Mouse (Mus musculus) lung, postnatal 36 days (tissue): ENCODE data around the gene Pik3ip1.

ENCODE experiments used
- DNase-seq: peaks from one replicate; pipeline ENCODE4 v3.0.0; 2022; ENCODE audit warnings: mixed read lengths

Pik3ip1 gene

DNA sequence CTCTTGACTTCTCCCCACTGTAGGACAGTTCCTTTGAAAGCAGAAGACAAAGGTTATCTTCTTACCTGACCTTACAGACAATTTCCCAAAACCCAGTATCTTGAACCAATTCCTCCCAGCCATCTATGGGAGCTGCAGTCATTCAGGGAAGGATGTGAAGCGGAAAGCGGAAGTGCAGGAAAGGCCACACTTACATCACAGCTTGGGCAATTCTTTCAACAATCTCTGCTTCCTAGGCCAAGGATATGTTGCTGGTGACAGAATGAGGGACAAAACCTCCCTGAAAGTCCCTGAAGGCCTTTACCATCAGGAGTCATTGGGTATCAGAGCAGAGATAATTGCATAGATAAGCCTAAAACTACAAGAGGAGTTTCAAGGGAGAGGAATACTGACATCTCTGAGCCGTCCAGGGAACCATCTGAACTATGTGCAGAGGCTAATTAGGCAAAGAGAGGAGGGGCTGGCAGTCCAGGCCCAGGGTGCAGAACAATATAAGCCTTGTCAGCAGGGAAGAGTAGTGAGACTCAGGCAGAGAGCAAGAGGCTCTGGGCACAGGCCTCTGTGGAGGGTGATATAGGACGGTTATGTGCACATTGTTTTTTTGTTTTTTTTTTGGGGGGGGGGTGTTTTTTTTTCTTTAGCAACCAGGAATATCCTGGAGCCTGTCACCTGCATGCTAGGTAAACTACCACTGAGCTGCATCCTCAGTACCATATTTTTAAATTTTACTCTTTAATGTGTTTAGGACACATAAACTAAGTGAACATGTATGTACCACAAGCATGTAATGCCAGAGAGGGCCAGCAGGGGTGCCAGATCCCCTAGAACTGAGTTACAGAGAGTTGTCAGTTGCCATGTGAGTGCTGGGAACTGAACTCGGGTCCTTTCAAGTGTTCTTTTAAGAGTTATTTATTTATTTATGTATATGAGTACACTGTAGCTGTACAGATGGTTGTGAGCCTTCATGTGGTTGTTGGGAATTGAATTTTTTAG, 52.7 kb downstream of the Pik3ip1 start:
- peak; percentile 27 for DNase-seq

DNA sequence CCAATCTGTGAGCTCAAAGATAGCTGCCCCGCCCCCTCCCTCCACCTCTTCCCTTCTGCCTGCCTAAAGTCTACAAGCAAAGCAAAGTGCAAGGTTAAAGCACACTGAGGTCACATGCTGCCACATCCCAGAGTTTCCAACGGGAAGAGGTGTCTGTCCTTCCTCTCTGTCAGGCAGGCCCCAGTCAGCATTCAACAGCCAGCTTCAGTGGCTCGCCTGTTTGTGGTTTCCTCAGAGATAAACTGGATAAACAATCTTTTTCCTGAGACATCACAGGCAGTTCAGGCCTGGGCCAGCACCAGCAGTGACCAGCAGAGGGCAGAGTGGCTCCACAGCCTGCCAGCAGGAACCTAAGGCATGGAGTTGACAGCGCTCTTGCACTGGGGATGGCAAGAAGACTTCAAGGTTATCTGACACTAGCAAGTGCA, 56.8 kb downstream of the Pik3ip1 start:
- DNase-seq, result peak; percentile 95

DNA sequence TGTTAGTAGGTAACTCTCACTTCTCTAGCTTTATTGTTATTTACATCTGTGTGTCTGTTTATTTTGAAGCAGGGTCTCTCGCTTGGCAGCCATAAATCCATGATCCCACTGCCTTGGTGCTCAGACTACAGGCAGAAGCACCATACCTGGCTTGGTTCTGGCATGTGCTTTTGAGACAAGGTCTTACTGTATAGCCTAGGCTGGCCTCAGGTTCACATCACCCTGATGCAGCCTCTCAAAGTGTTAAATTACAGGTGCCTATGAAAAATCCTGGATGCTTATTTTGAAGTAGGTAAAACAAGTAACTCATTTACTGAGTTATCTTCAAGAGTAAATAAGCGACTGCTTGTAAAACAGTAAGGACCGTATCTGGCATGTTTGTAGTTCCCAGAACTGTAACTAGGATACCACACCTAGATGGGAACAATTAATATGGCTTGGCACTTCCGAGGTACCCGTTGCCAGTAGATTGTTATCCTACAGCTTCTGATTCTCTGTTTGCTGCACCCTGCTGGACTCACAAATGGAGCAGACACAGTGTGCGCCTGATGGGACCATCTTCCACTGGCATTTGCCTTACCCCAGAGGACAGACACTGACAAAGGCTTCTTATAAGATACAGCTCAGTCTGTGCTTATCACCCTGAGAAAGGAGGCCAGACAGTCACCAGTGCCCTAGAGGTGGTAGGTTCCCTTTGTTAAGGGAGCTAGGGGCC, 57.4 kb downstream of the Pik3ip1 start:
- peak; percentile 49 for DNase-seq

DNA sequence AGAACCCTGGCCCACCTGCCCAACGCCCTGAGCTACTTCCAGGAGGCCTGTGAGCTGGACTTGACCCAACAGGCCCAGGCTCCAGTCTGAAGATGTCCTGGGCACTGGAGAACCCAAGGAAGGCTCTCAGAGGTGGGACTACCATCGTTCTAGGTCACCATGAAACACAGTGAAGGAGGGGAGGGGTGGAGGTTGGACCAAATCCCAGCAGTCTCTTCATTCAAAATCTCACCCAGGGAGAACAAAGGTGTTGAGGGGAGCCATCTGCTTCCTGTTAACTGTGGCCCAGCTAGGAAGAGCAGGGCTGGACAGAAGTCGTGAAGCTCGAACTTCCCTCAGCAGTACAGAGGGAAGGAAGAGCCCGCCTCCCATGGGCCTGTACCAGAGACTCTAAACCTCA, 59.8 kb downstream of the Pik3ip1 start:
- no peak for DNase-seq

DNA sequence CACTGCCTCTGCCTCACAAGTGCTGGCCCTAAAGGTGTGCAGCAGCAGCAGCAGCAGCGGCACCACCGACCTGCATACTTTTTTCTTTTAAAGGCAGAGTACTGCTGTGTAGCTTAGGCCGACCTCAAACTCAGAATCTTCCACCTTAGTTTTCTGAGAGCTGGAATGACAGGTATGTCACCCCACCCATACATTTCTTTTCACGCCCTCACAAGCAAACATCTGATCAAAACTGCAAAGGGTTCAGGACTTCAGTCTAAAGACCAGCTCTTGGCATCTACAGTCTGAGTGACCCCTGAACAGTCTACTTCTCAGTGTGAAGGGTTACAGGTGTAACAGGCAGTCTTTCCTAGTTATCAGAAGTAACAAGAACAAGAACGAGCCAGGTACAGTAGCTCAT, 60.6 kb downstream of the Pik3ip1 start:
- DNase-seq, result no peak

DNA sequence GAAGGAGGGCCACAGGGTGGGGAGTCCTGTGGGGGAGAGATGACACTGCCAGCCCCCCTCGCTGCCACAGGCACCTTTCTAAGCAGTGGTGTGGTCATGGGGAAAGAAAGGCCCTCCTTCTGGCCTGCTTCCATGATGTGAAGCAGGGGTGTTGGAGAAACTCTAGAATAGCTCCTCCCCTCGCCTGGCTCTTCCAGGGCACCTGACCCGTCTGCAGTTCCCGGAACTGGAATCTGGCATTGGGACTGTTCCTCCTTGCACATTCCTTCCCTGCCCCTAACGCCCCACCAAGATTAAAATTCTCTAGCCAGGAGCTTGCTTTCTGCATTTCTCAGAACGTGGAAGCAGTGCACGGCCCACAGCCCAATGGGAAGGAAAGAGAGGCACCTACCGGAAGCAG, 62.3 kb downstream of the Pik3ip1 start:
- peak; percentile 63 for DNase-seq
